Mouse (Mus musculus) midbrain, embryonic 15.5 days (tissue): ENCODE results near the gene Phf21a. TPM values are rescaled to one million over a fixed set of nuclear protein-coding genes. Genes with fewer than 3 reads are reported as not detected.

Experiments
- ATAC-seq: fragments of 200-750 bp; cut with Nextera tagmentation; replicated peaks from 2 replicates; pipeline ENCODE4 v1.8.0; 2017; ENCODE audit warnings: moderate TSS enrichment
- H3K27ac ChIP-seq: fragments of 300-500 bp; sonication (generic); 2 replicates; pipeline ENCODE4 v1.5.1; 2015; ENCODE audit warnings: mild to moderate bottlenecking, inconsistent platforms
- H3K27me3 ChIP-seq: fragments of 300-500 bp; sonication (generic); replicated peaks from 2 replicates; pipeline ENCODE4 v1.6.1; 2015; ENCODE audit warnings: inconsistent platforms
- H3K36me3 ChIP-seq: fragments of 300-500 bp; sonication (generic); replicated peaks from 2 replicates; pipeline ENCODE4 v1.6.1; 2015; ENCODE audit warnings: inconsistent platforms
- H3K4me1 ChIP-seq: fragments of 300-500 bp; sonication (generic); 2 replicates; pipeline ENCODE4 v1.6.1; 2015; ENCODE audit warnings: inconsistent platforms
- H3K4me2 ChIP-seq: fragments of 300-500 bp; sonication (generic); 2 replicates; pipeline ENCODE4 v1.6.1; 2015; ENCODE audit warnings: inconsistent platforms, mild to moderate bottlenecking, moderate library complexity
- H3K4me3 ChIP-seq: fragments of 300-500 bp; sonication (generic); 2 replicates; pipeline ENCODE4 v1.5.1; 2015; ENCODE audit warnings: mild to moderate bottlenecking, inconsistent platforms
- H3K9ac ChIP-seq: fragments of 300-500 bp; sonication (generic); 2 replicates; pipeline ENCODE4 v1.6.1; 2015; ENCODE audit warnings: mild to moderate bottlenecking, inconsistent platforms
- H3K9me3 ChIP-seq: fragments of 300-500 bp; sonication (generic); 2 replicates; pipeline ENCODE4 v1.6.1; 2016; ENCODE audit warnings: inconsistent platforms
- WGBS: fragments of 180-500 bp; shearing (Covaris S2); methylation state at CpG from one replicate; pipeline ENCODE4 v1.1.7; 2015; ENCODE audit warnings: mixed read lengths; 5-methylcytosine and 5-hydroxymethylcytosine counted together
- polyA plus RNA-seq: library from polyadenylated mRNA; unstranded; fragments of >200 nt; fragmentation: Nextera tagmentation; extraction: Ambion mirVana; gene quantifications from 2 replicates; pipeline ENCODE4 v1.2.1, GENCODE M21; 2015

Gene Phf21a
- polyA plus RNA-seq, 1 experiment from 2014 or later: 40.4 TPM

GRCm38 (mm10) chr2:92210409-92210808, 117.5 kb downstream of the Phf21a start:
- WGBS: 90% methylated on average over 1 of the region's 1 CpGs

GRCm38 (mm10) chr2:92221431-92221830, 128.5 kb downstream of the Phf21a start:
- H3K27me3 ChIP-seq: no peaks in the 10 kb centered on the region
- WGBS: 92% methylated on average over 6 of the region's 6 CpGs
- H3K4me2 ChIP-seq: no peak overlapping the region
- no peak overlapping the region for H3K9ac ChIP-seq
- no peak overlapping the region for H3K27ac ChIP-seq
- H3K36me3 ChIP-seq: peaks cover 3% of the 10 kb centered on the region; the same call in 1 of the 2 replicates
- no peaks in the 10 kb centered on the region for H3K4me1 ChIP-seq
- ATAC-seq: no peak
- H3K9me3 ChIP-seq: no peaks in the 10 kb centered on the region
- no peak overlapping the region for H3K4me3 ChIP-seq

More at GRCm38 (mm10) chr2:92210409-92210808, 117.5 kb downstream of the Phf21a start:
- no peaks in the 10 kb centered on the region for H3K9me3 ChIP-seq
- H3K27ac ChIP-seq: no peak overlapping the region
- ATAC-seq: no peak
- no peaks in the 10 kb centered on the region for H3K27me3 ChIP-seq
- H3K4me2 ChIP-seq: no peak overlapping the region
- H3K4me3 ChIP-seq: no peak overlapping the region
- no peak overlapping the region for H3K9ac ChIP-seq
- H3K36me3 ChIP-seq: no peaks in the 10 kb centered on the region
- no peaks in the 10 kb centered on the region for H3K4me1 ChIP-seq

- 92% methylated on average over 1 of the region's 1 CpGs for WGBS
- Histone ChIP-seq H3K27ac (no peak overlapping the region), H3K36me3 (peaks cover 3% of the 10 kb centered on the region; the same call in 1 of the 2 replicates), H3K9me3 (no peaks in the 10 kb centered on the region), H3K27me3 (no peaks in the 10 kb centered on the region), H3K4me3 (no peak overlapping the region), H3K4me1 (no peaks in the 10 kb centered on the region), H3K9ac (no peak overlapping the region), H3K4me2 (no peak overlapping the region)
- ATAC-seq: no peak
Measured at GRCm38 (mm10) chr2:92225592-92225991, 132.7 kb downstream of the Phf21a start.

- no peak for ATAC-seq
- Histone ChIP-seq H3K27me3 (no peaks in the 10 kb centered on the region), H3K4me1 (no peaks in the 10 kb centered on the region), H3K4me2 (no peak overlapping the region), H3K4me3 (no peak overlapping the region), H3K27ac (no peak overlapping the region), H3K36me3 (peaks cover 13% of the 10 kb centered on the region; the same call in 1 of the 2 replicates), H3K9me3 (no peaks in the 10 kb centered on the region), H3K9ac (no peak overlapping the region)
- WGBS: 91% methylated on average over 9 of the region's 9 CpGs
Measured at GRCm38 (mm10) chr2:92229973-92230372, 137.1 kb downstream of the Phf21a start.

GRCm38 (mm10) chr2:92231706-92232105, 138.8 kb downstream of the Phf21a start:
- H3K9me3 ChIP-seq: no peaks in the 10 kb centered on the region
- H3K4me1 ChIP-seq: no peaks in the 10 kb centered on the region
- no peak overlapping the region for H3K4me3 ChIP-seq
- no peak overlapping the region for H3K9ac ChIP-seq
- no peaks in the 10 kb centered on the region for H3K27me3 ChIP-seq
- ATAC-seq: no peak
- no peak overlapping the region for H3K27ac ChIP-seq
- peaks cover 17% of the 10 kb centered on the region; the same call in 1 of the 2 replicates for H3K36me3 ChIP-seq
- H3K4me2 ChIP-seq: no peak overlapping the region

- no peak for ATAC-seq
- 94% methylated on average over 5 of the region's 5 CpGs for WGBS
- Histone ChIP-seq H3K27me3 (no peaks in the 10 kb centered on the region), H3K4me2 (no peak overlapping the region), H3K4me1 (no peaks in the 10 kb centered on the region), H3K4me3 (no peak overlapping the region), H3K36me3 (peaks cover 17% of the 10 kb centered on the region; the same call in 1 of the 2 replicates), H3K9me3 (no peaks in the 10 kb centered on the region), H3K9ac (no peak overlapping the region), H3K27ac (no peak overlapping the region)
Measured at GRCm38 (mm10) chr2:92234768-92235332, 141.9 kb downstream of the Phf21a start.

- Histone ChIP-seq H3K9ac (no peak overlapping the region), H3K27ac (no peak overlapping the region), H3K4me2 (no peak overlapping the region), H3K27me3 (no peaks in the 10 kb centered on the region), H3K4me1 (no peaks in the 10 kb centered on the region), H3K9me3 (no peaks in the 10 kb centered on the region), H3K36me3 (peaks cover 3% of the 10 kb centered on the region; the same call in 1 of the 2 replicates), H3K4me3 (no peak overlapping the region)
- WGBS: 97% methylated on average over 2 of the region's 2 CpGs
- no peak for ATAC-seq
Measured at GRCm38 (mm10) chr2:92240299-92240698, 147.4 kb downstream of the Phf21a start.

- Histone ChIP-seq H3K27me3 (no peaks in the 10 kb centered on the region), H3K9ac (no peak overlapping the region), H3K27ac (no peak overlapping the region), H3K9me3 (no peaks in the 10 kb centered on the region), H3K36me3 (peaks cover 3% of the 10 kb centered on the region; the same call in 1 of the 2 replicates), H3K4me2 (no peak overlapping the region), H3K4me1 (no peaks in the 10 kb centered on the region), H3K4me3 (no peak overlapping the region)
- ATAC-seq: no peak
- 94% methylated on average over 2 of the region's 2 CpGs for WGBS
Measured at GRCm38 (mm10) chr2:92240816-92241215, 147.9 kb downstream of the Phf21a start.

GRCm38 (mm10) chr2:92241317-92241716, 148.4 kb downstream of the Phf21a start:
- no peak for ATAC-seq
- Histone ChIP-seq H3K9ac (no peak overlapping the region), H3K27me3 (no peaks in the 10 kb centered on the region), H3K4me2 (no peak overlapping the region), H3K4me3 (no peak overlapping the region), H3K4me1 (no peaks in the 10 kb centered on the region), H3K36me3 (peaks cover under 1% of the 10 kb centered on the region; the same call in 1 of the 2 replicates), H3K9me3 (no peaks in the 10 kb centered on the region), H3K27ac (no peak overlapping the region)
- whole genome bisulfite sequencing: 89% methylated on average over 3 of the region's 3 CpGs

GRCm38 (mm10) chr2:92246112-92246511, 153.2 kb downstream of the Phf21a start:
- H3K9ac ChIP-seq: no peak overlapping the region
- H3K4me2 ChIP-seq: no peak overlapping the region
- no peak overlapping the region for H3K27ac ChIP-seq
- H3K27me3 ChIP-seq: no peaks in the 10 kb centered on the region
- H3K9me3 ChIP-seq: no peaks in the 10 kb centered on the region
- H3K36me3 ChIP-seq: 0 out of 2 replicates have a peak, but pooled peaks cover 2% of the 10 kb centered on the region
- no peaks in the 10 kb centered on the region for H3K4me1 ChIP-seq
- WGBS: 98% methylated on average over 1 of the region's 1 CpGs
- ATAC-seq: no peak
- no peak overlapping the region for H3K4me3 ChIP-seq

- WGBS: 94% methylated on average over 2 of the region's 2 CpGs
- Histone ChIP-seq H3K4me1 (no peaks in the 10 kb centered on the region), H3K27me3 (no peaks in the 10 kb centered on the region), H3K4me3 (no peak overlapping the region), H3K36me3 (0 out of 2 replicates have a peak, but pooled peaks cover 2% of the 10 kb centered on the region), H3K9ac (no peak overlapping the region), H3K4me2 (no peak overlapping the region), H3K9me3 (no peaks in the 10 kb centered on the region), H3K27ac (no peak overlapping the region)
- no peak for ATAC-seq
Measured at GRCm38 (mm10) chr2:92247711-92248110, 154.8 kb downstream of the Phf21a start.

- ATAC-seq: no peak
- Histone ChIP-seq H3K27ac (no peak overlapping the region), H3K9me3 (no peaks in the 10 kb centered on the region), H3K9ac (no peak overlapping the region), H3K4me1 (no peaks in the 10 kb centered on the region), H3K4me3 (no peak overlapping the region), H3K4me2 (no peak overlapping the region), H3K36me3 (0 out of 2 replicates have a peak, but pooled peaks cover 2% of the 10 kb centered on the region), H3K27me3 (no peaks in the 10 kb centered on the region)
- WGBS: 89% methylated on average over 2 of the region's 2 CpGs
Measured at GRCm38 (mm10) chr2:92250472-92250871, 157.6 kb downstream of the Phf21a start.

- Histone ChIP-seq H3K9me3 (no peaks in the 10 kb centered on the region), H3K4me2 (no peak overlapping the region), H3K27ac (no peak overlapping the region), H3K4me3 (no peak overlapping the region), H3K36me3 (0 out of 2 replicates have a peak, but pooled peaks cover 2% of the 10 kb centered on the region), H3K9ac (no peak overlapping the region), H3K4me1 (no peaks in the 10 kb centered on the region), H3K27me3 (no peaks in the 10 kb centered on the region)
- no peak for ATAC-seq
- WGBS: 92% methylated on average over 5 of the region's 5 CpGs
Measured at GRCm38 (mm10) chr2:92253777-92254176, 160.9 kb downstream of the Phf21a start.
